Mouse (Mus musculus) liver, embryonic 14.5 days (tissue): ENCODE data around the gene Btbd16. TPM values are rescaled to one million over a fixed set of nuclear protein-coding genes. Genes with fewer than 3 reads are reported as not detected.

Experiments used
- ATAC-seq: fragments of 200-750 bp; cut with Nextera tagmentation; 2 replicates; pipeline ENCODE4 v1.8.0; 2017; ENCODE audit warnings: moderate number of reproducible peaks, mild to moderate bottlenecking, moderate library complexity; ENCODE audit not compliant: insufficient read depth
- DNase-seq, 3 experiments: peaks; one replicate each; pipeline ENCODE4 v3.0.0-alpha.2; 2012 to 2013; ENCODE audit warnings: low read depth in 3 of 3, low spot score in 3 of 3
- H3K27ac ChIP-seq: fragments of 300-500 bp; sonication (generic); 2 replicates; pipeline ENCODE4 v1.5.1; 2014; ENCODE audit warnings: moderate library complexity, mild to moderate bottlenecking, control low read depth, inconsistent platforms
- H3K27me3 ChIP-seq: fragments of 300-500 bp; sonication (generic); 2 replicates; pipeline ENCODE4 v1.6.1; 2014; ENCODE audit warnings: mild to moderate bottlenecking, low read length, moderate library complexity; ENCODE audit not compliant: control insufficient read depth, insufficient read depth
- H3K36me3 ChIP-seq: fragments of 300-500 bp; sonication (generic); replicated peaks from 2 replicates; pipeline ENCODE4 v1.6.1; 2014; ENCODE audit warnings: low read depth; ENCODE audit not compliant: control insufficient read depth, insufficient read depth
- H3K4me1 ChIP-seq, 2 experiments: fragments of 200-500 bp in 1 of 2; fragments of 300-500 bp in 1 of 2; sonication (generic) in 1 of 2; replicated peaks; 2 replicates each; pipeline ENCODE4 v1.6.1; 2012 to 2014; ENCODE audit warnings: antibody characterized with exemption in 1 of 2, inconsistent platforms in 1 of 2, low read length in 1 of 2; ENCODE audit not compliant: control insufficient read depth in 2 of 2, insufficient read depth in 2 of 2
- H3K4me2 ChIP-seq: fragments of 300-500 bp; sonication (generic); 2 replicates; pipeline ENCODE4 v1.6.1; 2014; ENCODE audit warnings: low read depth, mild to moderate bottlenecking, control low read depth, moderate library complexity
- H3K4me3 ChIP-seq, 2 experiments: fragments of 200-500 bp in 1 of 2; fragments of 300-500 bp in 1 of 2; sonication (generic) in 1 of 2; 2 replicates each; pipeline ENCODE4 v1.5.1; 2012 to 2014; ENCODE audit warnings: low read depth in 2 of 2, low read length in 2 of 2, mild to moderate bottlenecking in 2 of 2, control low read depth in 1 of 2, inconsistent platforms in 1 of 2, moderate library complexity in 1 of 2; ENCODE audit not compliant: insufficient read depth in 1 of 2
- H3K9ac ChIP-seq: fragments of 300-500 bp; sonication (generic); replicated peaks from 2 replicates; pipeline ENCODE4 v1.6.1; 2014; ENCODE audit warnings: mild to moderate bottlenecking, control low read depth, moderate library complexity
- H3K9me3 ChIP-seq: fragments of 300-500 bp; sonication (generic); 2 replicates; pipeline ENCODE4 v1.6.1; 2016; ENCODE audit warnings: low read length, mixed read lengths; ENCODE audit not compliant: control insufficient read depth
- CTCF ChIP-seq: IDR thresholded peaks from 2 replicates; pipeline ENCODE4 v1.5.1; 2016; ENCODE audit warnings: antibody characterized with exemption, low read depth, control low read depth
- EP300 ChIP-seq: IDR thresholded peaks from 2 replicates; pipeline ENCODE4 v1.6.1; 2016; ENCODE audit warnings: antibody characterized with exemption, low read depth
- WGBS: fragments of 180-500 bp; shearing (Covaris S2); extraction: QIAGEN DNeasy Blood & Tissue Kit; methylation state at CpG from one replicate; pipeline ENCODE4 v1.1.7; 2014; ENCODE audit not compliant: insufficient replicate concordance; 5-methylcytosine and 5-hydroxymethylcytosine counted together
- polyA plus RNA-seq, 2 experiments: library from polyadenylated mRNA; depleted of rRNA in 1 of 2; stranded (reverse) in 1 of 2; unstranded in 1 of 2; fragments of >200 nt; fragmentation: Nextera tagmentation in 1 of 2; extraction: Ambion mirVana in 1 of 2; gene quantifications; 2 replicates each; pipeline versions ENCODE4 v1.2.1 to v1.2.3; 2012 to 2014

The Btbd16 gene
- polyA plus RNA-seq, 2 experiments, result 0.05 TPM; not detected in 1

DNA sequence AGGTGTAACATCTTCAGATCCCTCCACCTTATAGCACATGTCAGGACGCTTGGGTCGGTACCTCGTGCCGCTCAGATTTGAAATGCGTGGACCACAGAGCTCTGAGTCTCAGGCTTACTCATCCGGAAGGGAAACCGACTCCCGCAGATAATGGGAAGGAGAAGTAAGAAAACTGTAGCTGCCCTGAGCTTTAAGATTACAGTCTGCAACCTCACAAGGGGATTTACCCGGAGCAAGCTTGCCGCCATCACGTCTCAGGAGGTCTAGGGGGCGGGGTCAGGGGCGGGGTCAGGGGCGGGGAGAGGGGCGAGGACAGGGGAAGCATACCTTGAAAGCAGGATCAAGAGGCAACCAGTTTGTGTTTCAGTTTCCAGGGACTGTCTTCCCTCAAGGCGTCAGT lies 38.5 kb downstream of the Btbd16 start:
- H3K27me3 ChIP-seq, result no peaks in the 10 kb centered on the region
- H3K4me1 ChIP-seq, result no peaks in the 10 kb centered on the region
- H3K36me3 ChIP-seq, result no peaks in the 10 kb centered on the region
- no peak overlapping the region for H3K4me3 ChIP-seq
- no peak overlapping the region for H3K4me2 ChIP-seq
- ATAC-seq (no peak), DNase-seq (no peak)
- TF ChIP-seq CTCF (no peak), EP300 (no peak)
- H3K27ac ChIP-seq, result no peak overlapping the region
- H3K9ac ChIP-seq, result no peak overlapping the region
- H3K9me3 ChIP-seq, result no peaks in the 10 kb centered on the region
- 29% methylated on average over 16 of the region's 16 CpGs for WGBS

DNA sequence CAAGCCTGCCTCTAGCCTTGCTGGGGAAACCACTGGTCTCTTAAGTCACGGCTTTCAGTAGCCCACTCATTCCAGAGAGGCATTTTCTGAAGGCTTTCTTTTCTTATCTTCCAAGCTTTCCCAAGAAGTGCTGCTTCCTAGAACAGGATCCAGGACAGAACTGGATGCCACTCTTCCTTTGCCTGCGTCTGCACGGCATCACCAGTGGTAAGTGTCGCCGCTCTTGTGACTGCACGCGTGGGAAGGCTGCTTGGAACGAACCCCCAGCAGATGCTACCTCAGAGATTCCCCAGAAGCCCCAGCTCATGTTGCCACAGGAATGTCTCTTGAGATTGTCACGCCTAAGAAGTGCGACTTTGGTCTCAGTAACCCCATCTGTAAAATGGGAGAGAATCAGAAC lies 41.7 kb downstream of the Btbd16 start:
- H3K4me3 ChIP-seq, result no peak overlapping the region
- H3K27me3 ChIP-seq, result no peaks in the 10 kb centered on the region
- no peak for TF ChIP-seq EP300
- H3K4me1 ChIP-seq, result no peaks in the 10 kb centered on the region
- no peak for DNase-seq
- H3K4me2 ChIP-seq, result no peak overlapping the region
- no peaks in the 10 kb centered on the region for H3K36me3 ChIP-seq
- no peak overlapping the region for H3K9ac ChIP-seq
- WGBS, result 73% methylated on average over 10 of the region's 10 CpGs
- ATAC-seq, result no peak
- no peak overlapping the region for H3K27ac ChIP-seq
- no peaks in the 10 kb centered on the region for H3K9me3 ChIP-seq

- WGBS, result 51% methylated on average over 7 of the region's 7 CpGs
- ATAC-seq (no peak), DNase-seq (no peak)
- TF ChIP-seq EP300 (no peak), CTCF (no peak)
- no peaks in the 10 kb centered on the region for H3K4me1 ChIP-seq
- no peak overlapping the region for H3K27ac ChIP-seq
- H3K36me3 ChIP-seq, result no peaks in the 10 kb centered on the region
- no peaks in the 10 kb centered on the region for H3K27me3 ChIP-seq
- H3K9me3 ChIP-seq, result no peaks in the 10 kb centered on the region
- H3K4me2 ChIP-seq, result no peak overlapping the region
- no peak overlapping the region for H3K4me3 ChIP-seq
- H3K9ac ChIP-seq, result no peak overlapping the region
Measured at GRCm38 (mm10) chr7:130816243-130816642, 42.4 kb downstream of the Btbd16 start.

DNA sequence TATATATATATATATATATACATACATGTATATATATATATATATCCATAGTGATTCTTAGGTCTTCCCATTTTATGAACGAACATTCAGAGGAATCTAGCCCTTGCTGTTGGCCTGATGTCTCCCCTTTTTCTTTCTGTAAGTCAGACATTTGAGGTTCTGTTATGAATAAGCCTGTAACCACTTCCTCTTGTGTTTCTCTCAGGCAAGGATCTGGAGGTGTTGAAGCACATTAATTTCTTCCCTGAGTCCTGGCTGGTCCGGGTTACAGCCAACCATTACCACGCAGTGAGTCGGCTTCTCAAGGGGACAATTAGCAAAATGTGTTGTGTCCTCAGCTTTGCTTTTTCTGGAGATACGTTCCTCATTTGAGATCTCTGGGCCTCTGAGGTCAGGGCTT lies 44.9 kb downstream of the Btbd16 start:
- no peak for ATAC-seq
- H3K4me3 ChIP-seq, result no peak overlapping the region
- 24% methylated on average over 5 of the region's 5 CpGs for WGBS
- TF ChIP-seq EP300, result no peak
- no peak for TF ChIP-seq CTCF
- no peak overlapping the region for H3K9ac ChIP-seq
- H3K27ac ChIP-seq, result no peak overlapping the region
- H3K9me3 ChIP-seq, result no peaks in the 10 kb centered on the region
- H3K27me3 ChIP-seq, result no peaks in the 10 kb centered on the region
- H3K4me1 ChIP-seq, result no peaks in the 10 kb centered on the region
- no peak for DNase-seq
- H3K36me3 ChIP-seq, result no peaks in the 10 kb centered on the region
- H3K4me2 ChIP-seq, result no peak overlapping the region

DNA sequence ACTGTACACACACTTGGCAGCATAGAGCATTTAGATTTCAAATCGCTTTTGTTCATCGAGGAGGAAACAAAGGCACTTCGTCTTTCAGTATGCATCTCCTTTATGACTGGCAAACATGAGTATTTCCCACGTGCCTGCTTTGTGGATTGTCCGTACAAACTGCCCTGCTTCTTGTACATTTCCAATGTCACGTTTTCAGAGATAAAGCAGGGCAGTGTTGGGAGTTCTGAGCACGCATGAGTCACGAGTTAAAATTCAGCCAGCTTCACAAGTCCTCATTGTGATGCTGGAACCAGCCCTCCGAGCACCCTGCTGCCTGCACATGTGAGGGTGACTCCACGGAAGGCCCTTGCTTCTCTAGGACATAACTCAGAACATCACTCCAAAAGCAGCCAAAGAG lies 45.8 kb downstream of the Btbd16 start:
- Histone ChIP-seq H3K36me3 (no peaks in the 10 kb centered on the region), H3K4me2 (no peak overlapping the region), H3K9ac (no peak overlapping the region), H3K27ac (no peak overlapping the region), H3K27me3 (no peaks in the 10 kb centered on the region), H3K9me3 (no peaks in the 10 kb centered on the region), H3K4me3 (no peak overlapping the region), H3K4me1 (no peaks in the 10 kb centered on the region)
- no peak for DNase-seq
- no peak for TF ChIP-seq CTCF
- no peak for TF ChIP-seq EP300
- ATAC-seq, result no peak
- 60% methylated on average over 10 of the region's 10 CpGs for WGBS

DNA sequence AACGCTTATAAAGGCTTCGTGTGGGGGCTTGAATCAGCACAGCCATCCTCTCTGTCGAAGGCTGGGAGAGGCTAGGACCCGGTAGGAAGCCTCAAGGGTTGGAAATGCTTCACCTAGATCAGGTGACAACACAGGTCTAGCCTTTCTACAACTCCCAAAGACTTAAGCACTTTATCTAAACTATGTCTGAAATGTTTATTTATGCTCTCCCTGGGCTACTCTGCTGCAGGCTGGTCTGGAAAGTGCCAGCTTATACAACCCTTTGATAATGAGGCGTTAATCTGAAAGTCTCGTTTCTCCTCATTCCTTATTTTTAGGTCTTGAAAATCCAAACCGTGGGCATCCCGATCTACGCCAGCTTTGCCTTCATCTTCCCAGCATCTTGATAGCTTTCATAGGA lies 50.1 kb downstream of the Btbd16 start:
- Histone ChIP-seq H3K27me3 (no peaks in the 10 kb centered on the region), H3K27ac (no peak overlapping the region), H3K4me2 (no peak overlapping the region), H3K9me3 (no peaks in the 10 kb centered on the region), H3K4me3 (no peak overlapping the region), H3K9ac (no peak overlapping the region), H3K4me1 (no peaks in the 10 kb centered on the region), H3K36me3 (no peaks in the 10 kb centered on the region)
- ATAC-seq (no peak), DNase-seq (no peak)
- TF ChIP-seq EP300 (no peak), CTCF (no peak)
- WGBS, result 50% methylated on average over 9 of the region's 9 CpGs
